Mouse (Mus musculus): ENCODE results near the gene Aanat.

GRCm38 (mm10) chr11:116621258-116621704 lies 35.0 kb downstream of the Aanat start:
- TF ChIP-seq GATA1 (IDR thresholded peaks at IDR 0.05; ENCODE audit: low read length) (no peak), TAL1 (IDR thresholded peaks at IDR 0.05; ENCODE audit: low read length) (no peak)

Data from erythroblast, embryonic 14.5 days (primary cell).